Mouse (Mus musculus): ENCODE measurements around the gene Gm20662.

Gm20662 gene

GRCm38 (mm10) chr9:108082988-108083431 lies 86.9 kb downstream of the Gm20662 start, which contains the start of gene Rnf123:
Rnf123 (minus strand) TSS chr9:108083346.
- peak; percentile 71 for DNase-seq (ENCODE audit: low read depth, low spot score)

GRCm38 (mm10) chr9:108083561-108083960 lies 87.4 kb downstream of the Gm20662 start:
- no peak for DNase-seq (ENCODE audit: low read depth, low spot score)

- no peak for DNase-seq (ENCODE audit: low read depth, low spot score)
Measured at GRCm38 (mm10) chr9:108085261-108085660, 89.1 kb downstream of the Gm20662 start.

DNA sequence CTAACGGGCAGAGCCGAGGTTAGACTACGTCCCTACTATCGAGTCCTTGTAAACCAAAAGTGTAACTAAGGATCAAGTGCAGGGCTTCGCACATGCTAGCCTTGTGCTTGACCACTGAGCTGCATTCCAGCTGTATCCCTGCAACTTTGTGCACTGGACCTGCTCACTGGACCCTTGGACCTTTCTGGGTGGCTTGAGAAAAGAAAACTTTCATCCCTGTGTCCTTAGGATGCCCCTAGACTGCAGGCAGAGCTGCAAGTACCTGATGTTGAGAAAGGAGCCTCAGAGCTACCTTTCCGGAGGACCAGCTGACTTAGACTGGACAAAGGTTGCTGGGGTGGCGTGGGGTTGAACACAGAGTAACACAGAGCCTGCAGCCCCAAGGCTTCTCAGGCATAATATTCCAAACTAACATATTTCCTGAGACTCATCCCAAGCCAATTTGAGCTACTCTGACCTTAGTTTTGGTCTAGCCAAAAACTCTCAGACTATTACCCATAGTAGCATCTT lies 94.5 kb downstream of the Gm20662 start:
- DNase-seq (ENCODE audit: low read depth, low spot score) = no peak

DNA sequence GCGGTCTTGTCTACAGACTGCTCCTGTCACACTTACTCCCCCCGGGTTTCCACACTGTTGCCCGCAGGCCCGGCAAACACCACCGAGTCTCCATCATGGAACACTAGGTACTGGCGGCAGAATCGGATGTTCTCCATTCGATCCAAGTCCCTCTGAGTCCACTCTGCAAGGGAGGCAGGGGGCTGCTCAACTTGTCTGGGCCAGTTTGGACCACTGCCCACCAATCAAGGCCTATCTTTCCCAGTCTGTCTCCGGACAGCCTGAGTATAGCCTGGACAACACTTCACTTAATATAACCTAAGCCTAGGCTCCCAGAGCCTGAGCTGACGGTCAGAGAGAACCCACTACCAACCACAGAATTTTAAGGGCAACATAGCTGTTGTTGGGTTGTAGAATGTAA lies 97.4 kb downstream of the Gm20662 start:
- no peak for DNase-seq (ENCODE audit: low read depth, low spot score)

- DNase-seq (ENCODE audit: low read depth, low spot score) = peak; percentile 96
Measured at GRCm38 (mm10) chr9:108094184-108094941, 98.2 kb downstream of the Gm20662 start, which contains the start of gene Apeh. Apeh (minus strand) TSS chr9:108094606.

Measured in CD4-positive helper T cell, adult 2 months (primary cell).